Mouse (Mus musculus): ENCODE results near the gene Hnrnpa1. TPM values are rescaled to one million over a fixed set of nuclear protein-coding genes. Genes with fewer than 3 reads are reported as not detected.

Gene Hnrnpa1
- total and polyA plus RNA-seq, 3 experiments = 59.4 to 149 (median 143) TPM

GRCm38 (mm10) chr15:103257790-103258728 is 17.8 kb downstream of the Hnrnpa1 start, which contains the start of gene Nfe2:
Gene Nfe2, minus strand, starts transcription at chr15:103258403.
- Histone ChIP-seq H3K9ac (ENCODE audit: low read depth, low read length) (peak within 1 kb of the TSS; percentile 1), H3K27me3 (ENCODE audit: control insufficient read depth, insufficient read depth, low read length) (no peaks in the 10 kb centered on the region), H3K4me1 (ENCODE audit: control insufficient read depth, insufficient read depth, low read length) (peaks cover 4% of the 10 kb centered on the region), H3K79me2 (replicated peaks; ENCODE audit: control insufficient read depth, insufficient read depth, low read length) (no peaks in the 10 kb centered on the region), H3K4me3 (peak within 1 kb of the TSS; percentile 17), H3K36me3 (ENCODE audit: control insufficient read depth, insufficient read depth, low read length) (no peaks in the 10 kb centered on the region), H3K27ac (peak within 1 kb of the TSS; percentile 62)
- DNase-seq = peak; percentile 78 to 88
- 7% methylated on average over 15 of the region's 15 CpGs for WGBS
- intact Hi-C loops (cut with DNase I) = no loop called here
- TF ChIP-seq POLR2A (IDR thresholded peaks at IDR 0.05; ENCODE audit: insufficient read depth, low read depth, low read length) (no peak; the same call in 1 of the 2 replicates), CTCF (IDR thresholded peaks at IDR 0.05) (peak; percentile 20), EP300 (IDR thresholded peaks at IDR 0.05; ENCODE audit: insufficient read depth, low read depth, low read length) (peak; percentile 71; the same call in 1 of the 2 replicates)

GRCm38 (mm10) chr15:103259162-103259561 is 18.9 kb downstream of the Hnrnpa1 start:
- Histone ChIP-seq H3K36me3 (ENCODE audit: control insufficient read depth, insufficient read depth, low read length) (no peaks in the 10 kb centered on the region), H3K27me3 (ENCODE audit: control insufficient read depth, insufficient read depth, low read length) (no peaks in the 10 kb centered on the region), H3K27ac (no peak overlapping the region), H3K4me1 (ENCODE audit: control insufficient read depth, insufficient read depth, low read length) (peaks cover 4% of the 10 kb centered on the region), H3K79me2 (replicated peaks; ENCODE audit: control insufficient read depth, insufficient read depth, low read length) (no peaks in the 10 kb centered on the region), H3K9ac (ENCODE audit: low read depth, low read length) (no peak overlapping the region), H3K4me3 (no peak overlapping the region)
- WGBS = 85% methylated on average over 5 of the region's 5 CpGs
- intact Hi-C loops (cut with DNase I) = no loop called here
- DNase-seq = no peak
- TF ChIP-seq EP300 (IDR thresholded peaks at IDR 0.05; ENCODE audit: insufficient read depth, low read depth, low read length) = no peak
- no peak for TF ChIP-seq POLR2A (IDR thresholded peaks at IDR 0.05; ENCODE audit: insufficient read depth, low read depth, low read length)
- no peak for TF ChIP-seq CTCF (IDR thresholded peaks at IDR 0.05)

GRCm38 (mm10) chr15:103259989-103260388 is 19.8 kb downstream of the Hnrnpa1 start:
- H3K27ac ChIP-seq = no peak overlapping the region
- H3K4me1 ChIP-seq (ENCODE audit: control insufficient read depth, insufficient read depth, low read length) = peaks cover 4% of the 10 kb centered on the region
- no peak overlapping the region for H3K4me3 ChIP-seq
- no peak overlapping the region for H3K9ac ChIP-seq (ENCODE audit: low read depth, low read length)
- intact Hi-C loops (cut with DNase I) = no loop called here
- no peaks in the 10 kb centered on the region for H3K27me3 ChIP-seq (ENCODE audit: control insufficient read depth, insufficient read depth, low read length)
- DNase-seq = no peak
- no peaks in the 10 kb centered on the region for H3K79me2 ChIP-seq (replicated peaks; ENCODE audit: control insufficient read depth, insufficient read depth, low read length)
- TF ChIP-seq CTCF (IDR thresholded peaks at IDR 0.05) (no peak), POLR2A (IDR thresholded peaks at IDR 0.05; ENCODE audit: insufficient read depth, low read depth, low read length) (no peak), EP300 (IDR thresholded peaks at IDR 0.05; ENCODE audit: insufficient read depth, low read depth, low read length) (no peak)
- 28% methylated on average over 1 of the region's 1 CpGs for WGBS
- H3K36me3 ChIP-seq (ENCODE audit: control insufficient read depth, insufficient read depth, low read length) = no peaks in the 10 kb centered on the region

- H3K4me1 ChIP-seq (ENCODE audit: control insufficient read depth, insufficient read depth, low read length) = no peaks in the 10 kb centered on the region
- TF ChIP-seq EP300 (IDR thresholded peaks at IDR 0.05; ENCODE audit: insufficient read depth, low read depth, low read length) (no peak), POLR2A (IDR thresholded peaks at IDR 0.05; ENCODE audit: insufficient read depth, low read depth, low read length) (no peak), CTCF (IDR thresholded peaks at IDR 0.05) (no peak)
- no peak overlapping the region for H3K27ac ChIP-seq
- H3K27me3 ChIP-seq (ENCODE audit: control insufficient read depth, insufficient read depth, low read length) = no peaks in the 10 kb centered on the region
- H3K9ac ChIP-seq (ENCODE audit: low read depth, low read length) = no peak overlapping the region
- 89% methylated on average over 2 of the region's 2 CpGs for WGBS
- H3K4me3 ChIP-seq = no peak overlapping the region
- H3K36me3 ChIP-seq (ENCODE audit: control insufficient read depth, insufficient read depth, low read length) = no peaks in the 10 kb centered on the region
- DNase-seq = no peak
- intact Hi-C loops (cut with DNase I) = no loop called here
- no peaks in the 10 kb centered on the region for H3K79me2 ChIP-seq (replicated peaks; ENCODE audit: control insufficient read depth, insufficient read depth, low read length)
Measured at GRCm38 (mm10) chr15:103264794-103265193, 24.6 kb downstream of the Hnrnpa1 start.

- no peak overlapping the region for H3K27ac ChIP-seq
- DNase-seq = no peak
- no peak overlapping the region for H3K9ac ChIP-seq (ENCODE audit: low read depth, low read length)
- H3K79me2 ChIP-seq (replicated peaks; ENCODE audit: control insufficient read depth, insufficient read depth, low read length) = no peaks in the 10 kb centered on the region
- 77% methylated on average over 4 of the region's 4 CpGs for WGBS
- peaks cover 3% of the 10 kb centered on the region for H3K36me3 ChIP-seq (ENCODE audit: control insufficient read depth, insufficient read depth, low read length)
- H3K4me3 ChIP-seq = no peak overlapping the region
- H3K27me3 ChIP-seq (ENCODE audit: control insufficient read depth, insufficient read depth, low read length) = no peaks in the 10 kb centered on the region
- TF ChIP-seq CTCF (IDR thresholded peaks at IDR 0.05) = no peak
- no peak for TF ChIP-seq POLR2A (IDR thresholded peaks at IDR 0.05; ENCODE audit: insufficient read depth, low read depth, low read length)
- TF ChIP-seq EP300 (IDR thresholded peaks at IDR 0.05; ENCODE audit: insufficient read depth, low read depth, low read length) = no peak
- intact Hi-C loops (cut with DNase I) = no loop called here
- H3K4me1 ChIP-seq (ENCODE audit: control insufficient read depth, insufficient read depth, low read length) = peaks cover 2% of the 10 kb centered on the region; the same call in 1 of the 2 replicates
Measured at GRCm38 (mm10) chr15:103268903-103269302, 28.7 kb downstream of the Hnrnpa1 start.
